Mouse (Mus musculus): Measurements from ENCODE around the gene Mettl21a.
"Not testable (repeated sequence)": the region's sequence is repeated elsewhere in the genome, so short reads cannot be mapped to it uniquely, and the experiment has no call there.

Gene Mettl21a

DNA sequence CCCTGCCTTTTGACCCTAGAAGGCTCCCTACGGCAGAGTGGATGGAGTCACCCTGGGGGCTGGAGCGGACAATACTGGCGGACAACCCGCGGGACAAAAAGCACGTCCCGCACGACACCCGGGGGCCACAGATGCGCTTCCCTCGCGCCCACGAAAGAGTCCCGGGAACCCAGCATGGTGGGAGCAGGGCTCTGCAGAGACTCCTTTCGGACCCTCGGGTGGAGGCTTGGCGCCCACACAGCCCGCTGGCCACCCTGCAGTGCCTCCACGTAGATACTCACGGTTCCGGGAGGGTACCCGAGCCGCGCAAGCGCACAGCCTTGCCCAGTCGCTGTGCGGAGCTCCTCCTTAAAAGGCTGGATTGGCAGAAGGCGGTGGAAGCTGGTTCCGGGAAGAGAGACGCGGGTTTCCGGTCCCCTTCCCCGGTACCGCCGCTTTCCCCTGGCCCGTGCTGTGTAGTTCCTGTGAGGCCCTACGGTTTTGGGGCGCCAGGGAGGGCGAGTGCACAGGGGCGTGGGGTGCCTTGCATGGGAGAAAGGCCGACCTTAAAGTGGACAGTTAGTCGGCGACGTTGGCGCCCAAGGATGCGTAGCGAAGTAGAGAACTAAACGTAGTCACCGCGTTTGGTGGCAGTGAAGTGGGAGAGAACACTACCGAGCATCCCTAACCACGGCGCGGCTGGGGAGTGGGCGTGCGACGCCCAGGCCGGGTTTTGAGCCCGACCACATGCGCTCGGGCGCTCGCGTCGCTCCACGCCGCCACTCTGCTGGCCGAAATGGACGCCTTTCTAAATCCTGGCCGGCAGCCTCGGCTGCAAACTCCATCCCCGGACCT, at the start of gene Mettl21a:
Mettl21a (minus strand) TSS at position 362 of the 834 bp plus-strand sequence.
- in situ Hi-C loops (cut with MboI; ENCODE audit: low pct_unique_long_range_greater_than_20kb in 1 of 2, low sequenced_read_pairs in 2 of 2, unreplicated experiment in 1 of 2), result no loop called here

DNA sequence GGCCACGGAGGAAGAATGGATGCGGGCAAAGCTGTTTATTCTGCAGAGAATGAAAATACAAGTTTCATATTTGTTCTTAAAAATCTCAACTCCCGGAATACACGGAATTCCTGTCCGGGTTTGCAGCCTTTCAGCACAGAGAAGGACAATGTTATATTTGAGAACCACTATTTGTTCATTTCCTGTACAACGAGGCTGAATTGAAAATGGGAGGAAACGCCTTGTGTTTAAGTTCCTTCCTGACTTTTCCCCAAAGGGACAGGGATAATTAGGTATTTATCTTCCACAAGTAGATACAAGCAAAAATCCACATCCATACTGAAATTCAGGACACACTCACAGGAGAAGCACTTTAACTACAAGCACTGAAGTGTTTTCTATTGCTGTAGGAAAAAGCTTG, 41.8 kb upstream of the Mettl21a start:
- in situ Hi-C loops (cut with MboI; ENCODE audit: low pct_unique_long_range_greater_than_20kb in 1 of 2, low sequenced_read_pairs in 2 of 2, unreplicated experiment in 1 of 2), result no loop called here

DNA sequence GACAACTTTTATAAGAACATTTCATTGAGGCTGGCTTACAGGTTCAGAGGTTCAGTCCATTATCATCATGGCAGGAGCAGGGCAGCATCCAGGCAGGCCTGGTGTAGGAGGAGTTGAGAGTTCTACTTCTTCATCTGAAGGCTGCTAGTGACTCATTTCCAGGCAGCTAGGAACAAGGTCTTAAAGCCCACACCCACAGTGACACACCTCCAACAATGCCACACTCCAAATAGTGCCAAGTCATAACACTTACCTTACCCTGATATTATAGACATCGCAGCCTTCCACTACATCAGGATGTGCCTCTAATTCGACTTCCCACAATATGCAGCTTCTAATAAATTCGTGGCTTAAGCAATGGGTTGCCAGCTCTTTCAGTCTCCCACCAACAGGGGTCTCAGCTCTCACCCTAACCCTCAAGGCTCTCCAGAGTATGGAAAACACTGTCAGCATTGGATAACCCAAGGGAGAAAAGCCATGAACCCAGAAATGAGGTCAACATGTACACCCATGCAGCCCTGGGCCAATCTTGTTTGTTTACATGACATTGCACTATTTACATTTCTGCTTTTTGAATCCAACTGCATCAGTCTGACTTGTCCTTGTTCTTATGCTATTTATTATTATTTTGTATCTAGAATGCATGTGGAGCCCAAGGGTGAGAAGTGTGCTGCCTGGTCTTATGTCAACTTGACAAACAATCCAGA, 39.5 kb upstream of the Mettl21a start:
- in situ Hi-C loops (cut with MboI; ENCODE audit: low pct_unique_long_range_greater_than_20kb in 1 of 2, low sequenced_read_pairs in 2 of 2, unreplicated experiment in 1 of 2), result no loop called here

DNA sequence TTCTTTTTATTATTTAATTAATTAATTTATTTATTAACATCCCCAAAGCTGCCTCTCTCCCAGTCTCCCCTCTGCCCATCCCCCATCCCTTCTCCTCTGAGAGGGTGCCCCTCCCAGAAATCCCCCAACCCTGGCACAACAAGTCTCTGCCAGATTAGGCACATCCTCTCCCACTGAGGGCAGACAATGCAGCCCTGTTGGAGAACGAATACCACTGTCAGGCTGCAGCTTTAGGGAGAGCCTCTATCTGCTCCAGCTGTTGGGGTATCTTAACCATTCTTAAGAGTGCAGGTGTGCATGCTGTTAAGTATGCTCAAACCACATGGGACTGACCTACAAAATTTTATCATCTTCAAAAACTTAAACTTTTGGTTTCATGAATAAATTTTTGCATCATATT, 38.4 kb upstream of the Mettl21a start:
- in situ Hi-C loops (cut with MboI; ENCODE audit: low pct_unique_long_range_greater_than_20kb in 1 of 2, low sequenced_read_pairs in 2 of 2, unreplicated experiment in 1 of 2), result no loop called here

DNA sequence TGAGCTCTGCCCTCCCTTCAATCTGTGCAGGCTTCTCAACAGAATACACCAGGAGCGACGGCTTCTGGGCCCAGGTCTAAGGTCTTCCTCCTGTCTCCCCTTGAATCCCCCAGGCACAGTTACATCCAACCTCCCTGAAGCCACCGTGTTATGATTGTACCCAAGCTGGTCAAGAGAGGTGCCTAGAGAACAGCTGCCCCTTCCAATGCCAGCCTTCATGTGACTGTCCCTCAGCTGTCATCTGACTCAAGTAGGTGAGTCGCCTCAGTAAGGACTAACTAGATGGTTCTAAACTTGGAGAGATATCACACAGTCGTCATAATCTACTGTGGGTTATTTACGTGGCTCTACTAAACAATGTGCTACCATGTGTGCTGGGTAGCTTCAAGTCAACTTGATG, 36.7 kb upstream of the Mettl21a start:
- in situ Hi-C loops (cut with MboI; ENCODE audit: low pct_unique_long_range_greater_than_20kb in 1 of 2, low sequenced_read_pairs in 2 of 2, unreplicated experiment in 1 of 2), result no loop called here

DNA sequence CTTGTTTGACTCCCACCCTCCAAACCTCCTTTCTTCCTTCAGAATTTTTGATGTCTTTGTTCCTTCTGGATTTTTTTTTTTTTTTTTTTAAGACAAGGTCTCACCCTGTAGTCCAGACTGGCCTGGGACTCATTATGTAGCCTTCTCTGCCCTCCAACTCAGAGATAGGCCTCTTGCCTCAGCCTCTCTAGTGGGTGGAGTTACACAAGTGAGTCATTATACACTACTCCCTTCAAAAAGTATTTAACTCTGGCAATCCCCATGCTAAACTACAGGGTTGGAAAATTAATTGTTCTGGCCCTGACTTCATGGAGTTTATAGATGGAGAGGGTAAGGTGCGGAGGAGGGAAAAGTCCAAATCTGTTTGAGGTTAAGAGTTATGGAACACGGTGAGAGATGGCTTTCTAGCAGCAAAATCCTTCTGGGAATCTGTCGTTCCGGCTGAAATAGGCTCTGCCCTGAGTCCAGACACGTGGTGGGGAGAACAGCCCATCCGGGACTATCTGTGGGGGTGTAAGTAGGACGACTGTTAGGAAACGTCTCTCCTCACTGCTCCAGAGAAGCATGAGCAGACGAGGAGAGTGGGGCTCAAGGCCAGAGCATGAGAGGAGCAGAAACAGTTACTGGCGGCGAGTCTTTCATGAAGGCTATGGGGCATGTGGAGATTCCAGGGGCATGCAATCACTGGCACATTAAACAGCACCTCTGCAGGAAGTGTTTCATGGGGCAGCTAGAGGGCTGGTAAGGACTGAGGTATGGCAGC, 32.5 kb upstream of the Mettl21a start:
- in situ Hi-C loops (cut with MboI; ENCODE audit: low pct_unique_long_range_greater_than_20kb in 1 of 2, low sequenced_read_pairs in 2 of 2, unreplicated experiment in 1 of 2), result no loop called here

DNA sequence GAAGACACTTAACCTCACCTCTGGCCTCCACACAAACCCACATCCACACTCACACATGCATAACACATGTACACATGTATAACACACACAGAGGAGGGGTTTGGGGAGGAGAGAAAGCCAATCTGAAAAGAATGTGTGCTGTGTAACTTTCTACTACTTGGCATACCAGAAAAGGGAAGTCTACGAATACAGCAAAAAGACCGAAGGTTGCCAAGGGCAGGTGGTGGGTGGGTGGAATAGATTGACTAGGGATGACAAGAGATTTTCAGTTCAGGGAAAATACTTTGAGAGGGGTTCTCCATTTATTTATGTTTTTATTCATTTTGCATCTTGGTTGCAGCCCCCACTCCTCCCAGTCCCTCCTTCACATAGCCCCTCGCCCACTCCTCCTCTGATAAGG, 27.5 kb upstream of the Mettl21a start:
- in situ Hi-C loops (cut with MboI; ENCODE audit: low pct_unique_long_range_greater_than_20kb in 1 of 2, low sequenced_read_pairs in 2 of 2, unreplicated experiment in 1 of 2), result no loop called here

DNA sequence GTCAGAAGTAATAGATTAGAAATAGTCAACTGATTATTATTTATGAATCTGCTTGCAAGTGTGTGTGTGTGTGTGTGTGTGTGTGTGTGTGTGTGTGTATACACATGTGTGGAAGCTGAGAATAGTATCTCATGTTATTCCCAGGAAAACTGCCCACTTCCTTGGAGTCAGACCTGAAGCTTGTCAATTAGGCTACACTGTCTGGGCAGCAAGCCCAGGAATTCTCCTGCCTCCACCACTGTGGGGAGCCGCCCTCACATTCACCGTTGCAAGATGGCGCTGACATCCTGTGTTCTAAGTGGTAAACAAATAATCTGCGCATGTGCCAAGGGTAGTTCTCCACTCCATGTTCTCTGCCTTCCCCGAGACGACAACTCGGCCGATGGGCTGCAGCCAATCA, 25.5 kb upstream of the Mettl21a start:
- in situ Hi-C loops (cut with MboI; ENCODE audit: low pct_unique_long_range_greater_than_20kb in 1 of 2, low sequenced_read_pairs in 2 of 2, unreplicated experiment in 1 of 2), result not testable (repeated sequence)

DNA sequence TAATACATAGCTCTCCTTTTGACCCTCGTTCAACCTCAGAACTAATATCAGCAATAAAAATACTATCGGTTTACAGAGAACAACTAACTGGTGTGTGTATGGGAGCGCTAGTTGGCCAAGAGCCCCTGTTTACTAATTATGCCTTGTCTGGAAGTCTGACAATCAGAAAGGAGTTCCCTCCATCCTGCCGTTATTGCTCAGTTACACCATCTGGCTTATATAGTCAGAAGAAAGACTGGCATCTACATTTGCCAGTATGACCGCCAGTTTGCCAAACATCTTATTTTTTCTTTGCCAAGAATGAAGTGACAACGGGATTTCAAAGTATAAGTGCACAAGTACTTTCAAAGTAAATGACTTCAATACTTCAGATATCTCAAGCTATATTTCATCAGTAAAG, 24.0 kb upstream of the Mettl21a start:
- in situ Hi-C loops (cut with MboI; ENCODE audit: low pct_unique_long_range_greater_than_20kb in 1 of 2, low sequenced_read_pairs in 2 of 2, unreplicated experiment in 1 of 2), result no loop called here

DNA sequence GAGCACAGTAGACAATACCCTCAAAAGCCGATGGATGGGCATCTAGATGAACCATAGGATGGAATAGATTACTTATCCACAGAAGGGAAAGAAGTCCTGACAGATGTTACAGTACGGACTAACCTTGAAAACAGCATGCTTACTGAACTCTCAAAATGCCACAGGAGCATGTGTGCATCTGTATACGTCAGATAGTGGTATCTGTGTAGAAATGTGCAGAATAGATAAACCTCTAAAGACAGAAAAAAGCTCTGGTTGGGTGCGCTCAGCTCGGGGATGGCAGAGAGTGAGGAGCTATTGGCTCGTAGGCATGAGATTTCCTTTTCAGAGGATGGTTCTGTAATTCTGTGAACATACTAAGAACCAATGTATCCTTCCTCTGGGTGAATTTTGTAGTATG, 22.2 kb upstream of the Mettl21a start:
- in situ Hi-C loops (cut with MboI; ENCODE audit: low pct_unique_long_range_greater_than_20kb in 1 of 2, low sequenced_read_pairs in 2 of 2, unreplicated experiment in 1 of 2), result no loop called here

DNA sequence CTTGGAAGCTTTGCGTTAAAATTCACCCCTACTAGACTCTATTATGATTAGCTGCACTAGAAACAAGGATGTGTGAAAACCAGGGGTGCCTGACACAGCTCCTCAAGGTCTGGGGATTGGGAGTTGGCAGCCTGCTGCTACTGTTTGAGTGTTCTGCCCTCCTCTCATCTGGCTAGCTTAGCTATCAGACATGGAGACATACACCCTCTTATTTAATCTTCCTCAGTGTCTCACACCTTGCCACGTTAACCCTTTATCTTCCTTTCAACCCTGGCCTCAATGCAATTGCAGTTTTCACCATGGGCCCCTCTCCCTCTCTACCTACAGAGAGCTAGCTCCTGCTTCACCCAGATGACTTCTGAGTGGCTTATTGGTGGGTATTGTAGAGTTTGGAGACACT, 18.6 kb upstream of the Mettl21a start:
- in situ Hi-C loops (cut with MboI; ENCODE audit: low pct_unique_long_range_greater_than_20kb in 1 of 2, low sequenced_read_pairs in 2 of 2, unreplicated experiment in 1 of 2), result no loop called here

DNA sequence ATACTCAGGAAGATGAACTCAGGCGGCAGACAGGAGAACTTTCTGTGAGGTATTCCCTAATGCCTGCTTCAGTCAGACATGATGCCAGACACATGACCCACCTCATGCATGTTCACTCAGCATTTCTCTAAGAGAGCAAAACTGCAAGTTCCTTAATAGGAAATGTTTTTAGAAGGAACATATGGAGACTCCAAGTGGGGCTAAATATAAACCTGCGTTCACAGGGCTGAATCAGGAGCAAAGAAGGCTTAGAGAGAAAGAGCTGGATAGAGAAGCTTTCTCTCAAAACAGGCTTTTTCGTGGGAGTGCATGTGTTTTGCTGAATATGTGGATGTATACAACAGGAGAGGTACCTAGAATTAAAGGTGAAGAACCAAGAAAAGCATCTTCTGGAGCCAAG, 16.2 kb upstream of the Mettl21a start:
- in situ Hi-C loops (cut with MboI; ENCODE audit: low pct_unique_long_range_greater_than_20kb in 1 of 2, low sequenced_read_pairs in 2 of 2, unreplicated experiment in 1 of 2), result no loop called here

DNA sequence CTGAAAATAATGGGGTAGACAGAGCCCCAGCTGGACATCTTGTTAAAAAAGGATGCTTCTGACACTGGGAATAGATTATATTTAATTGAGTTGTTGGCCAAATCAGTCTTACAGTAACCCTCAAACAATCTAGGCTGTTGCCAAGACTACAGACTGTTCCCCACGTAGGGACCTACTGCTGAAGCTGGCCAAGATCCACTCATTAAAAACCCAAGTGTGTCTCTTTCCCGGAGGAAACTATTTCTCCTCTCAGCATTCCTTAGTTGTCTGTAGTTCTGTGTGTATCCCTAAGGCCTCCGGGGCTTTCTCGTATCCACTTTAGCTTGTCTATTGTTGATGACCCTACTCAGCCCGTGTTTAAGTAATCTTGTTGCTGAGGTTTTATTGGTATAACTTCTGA, 14.5 kb upstream of the Mettl21a start:
- in situ Hi-C loops (cut with MboI; ENCODE audit: low pct_unique_long_range_greater_than_20kb in 1 of 2, low sequenced_read_pairs in 2 of 2, unreplicated experiment in 1 of 2), result no loop called here

DNA sequence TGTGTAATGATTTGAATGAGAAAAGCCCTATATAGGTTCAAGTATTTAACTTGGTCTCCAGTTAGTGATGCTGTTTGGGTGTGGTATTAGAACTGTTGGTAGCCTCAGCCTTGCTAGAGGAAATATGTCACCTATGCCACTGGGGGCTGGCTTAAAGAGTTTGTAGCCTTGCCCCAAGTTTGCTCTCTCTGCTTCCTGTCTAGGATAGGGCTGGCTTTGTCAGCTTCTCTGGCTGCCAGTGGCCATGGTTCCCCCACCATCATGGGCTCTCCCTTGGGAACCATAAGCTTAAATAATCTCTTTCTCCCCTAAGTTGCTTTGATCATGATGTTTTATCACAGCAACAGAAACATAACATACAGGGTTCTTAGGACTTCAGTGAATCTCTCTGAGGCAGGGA, 8.2 kb upstream of the Mettl21a start:
- in situ Hi-C loops (cut with MboI; ENCODE audit: low pct_unique_long_range_greater_than_20kb in 1 of 2, low sequenced_read_pairs in 2 of 2, unreplicated experiment in 1 of 2), result no loop called here

DNA sequence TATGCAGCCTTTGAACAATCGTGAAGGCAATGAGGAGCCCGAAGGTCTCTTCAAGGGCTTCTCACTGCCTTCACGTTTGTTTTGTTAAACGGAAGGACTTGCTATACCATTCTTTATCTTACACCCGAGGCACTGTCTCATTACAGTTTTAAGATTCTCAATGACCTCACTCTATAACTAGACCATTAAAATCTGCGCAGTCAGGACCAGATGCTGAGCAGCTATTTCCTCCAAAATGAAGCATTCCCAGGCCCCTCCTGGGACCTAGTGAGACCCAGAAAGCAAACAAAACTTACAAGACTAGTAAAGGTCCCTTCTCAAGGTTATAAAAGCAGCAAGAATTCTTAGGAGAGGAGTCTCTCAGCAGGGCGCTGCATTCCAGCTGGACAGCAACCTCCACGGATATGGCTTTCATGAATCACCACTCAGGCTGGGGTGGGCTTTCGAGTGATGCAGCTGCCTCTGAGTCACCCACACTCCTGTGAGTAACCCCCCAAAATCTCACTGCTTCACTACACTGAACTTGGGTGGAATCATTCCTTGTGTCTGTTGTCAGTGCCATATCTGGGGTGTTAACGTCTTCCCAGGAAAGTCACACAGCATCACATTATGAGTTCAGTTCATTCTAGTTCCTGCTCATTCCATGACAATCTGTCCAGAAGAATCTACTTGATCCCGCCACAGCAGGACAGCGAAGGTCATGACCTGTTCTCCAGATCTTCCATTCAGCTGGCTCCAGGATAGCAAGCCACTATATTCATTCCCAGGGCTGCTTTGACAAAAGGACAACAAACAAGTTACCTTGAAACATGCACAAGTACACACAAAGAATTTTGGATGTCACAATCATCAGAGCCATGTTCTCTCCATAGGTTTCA, 6.8 kb upstream of the Mettl21a start:
- in situ Hi-C loops (cut with MboI; ENCODE audit: low pct_unique_long_range_greater_than_20kb in 1 of 2, low sequenced_read_pairs in 2 of 2, unreplicated experiment in 1 of 2), result no loop called here

DNA sequence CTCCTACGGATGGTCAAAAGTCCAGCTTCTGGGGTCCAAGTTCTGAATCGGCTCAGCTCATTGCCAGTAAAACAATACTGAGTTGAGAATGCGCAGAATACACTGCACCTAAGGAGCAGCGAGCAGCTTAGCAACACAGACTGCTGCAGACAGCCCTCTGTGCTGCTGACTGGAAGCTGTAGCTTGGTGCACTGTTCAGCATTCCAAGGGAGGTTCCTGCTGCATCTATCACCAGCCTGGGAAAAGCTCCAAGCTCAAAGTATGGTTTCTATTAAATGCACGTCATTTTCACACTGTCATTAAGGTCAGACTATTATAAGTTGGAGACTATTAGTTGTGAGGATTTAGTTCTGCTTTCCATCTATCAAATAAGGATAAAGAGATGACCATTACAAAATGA, 4.1 kb upstream of the Mettl21a start:
- in situ Hi-C loops (cut with MboI; ENCODE audit: low pct_unique_long_range_greater_than_20kb in 1 of 2, low sequenced_read_pairs in 2 of 2, unreplicated experiment in 1 of 2), result no loop called here

DNA sequence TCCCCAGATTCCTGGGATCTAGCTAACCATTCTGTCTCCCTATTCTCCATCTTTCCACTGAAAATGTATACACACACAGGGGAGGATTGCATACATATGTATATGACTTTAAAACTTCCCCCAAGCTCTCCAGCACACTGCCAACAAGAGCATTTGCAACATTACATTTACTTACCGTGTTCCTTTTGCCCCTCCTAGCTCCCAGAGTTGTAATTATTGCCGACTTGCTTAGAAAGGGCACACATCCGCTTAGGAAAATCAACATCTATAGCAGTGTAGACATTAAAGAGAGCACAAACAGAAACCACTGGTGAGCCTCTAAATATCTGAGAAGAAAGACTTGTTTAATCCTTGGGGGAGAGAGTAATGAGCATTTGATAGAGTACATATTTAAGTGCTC, 1.2 kb upstream of the Mettl21a start:
- in situ Hi-C loops (cut with MboI; ENCODE audit: low pct_unique_long_range_greater_than_20kb in 1 of 2, low sequenced_read_pairs in 2 of 2, unreplicated experiment in 1 of 2), result no loop called here

DNA sequence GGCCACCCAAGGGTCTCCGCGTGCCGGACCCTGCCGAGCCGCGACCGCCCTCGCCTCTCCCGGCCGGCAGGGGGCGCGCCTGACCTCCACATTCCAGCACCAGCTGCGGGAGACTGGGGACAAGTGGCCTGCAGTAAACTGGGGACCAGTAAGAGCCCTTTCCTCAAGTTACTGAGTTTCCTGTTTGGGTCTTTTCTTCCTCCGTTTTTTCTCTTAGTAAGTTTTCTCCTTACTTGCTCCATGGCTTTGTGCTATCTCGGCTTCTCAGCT, 608 bp upstream of the Mettl21a start:
- in situ Hi-C loops (cut with MboI; ENCODE audit: low pct_unique_long_range_greater_than_20kb in 1 of 2, low sequenced_read_pairs in 2 of 2, unreplicated experiment in 1 of 2), result no loop called here

DNA sequence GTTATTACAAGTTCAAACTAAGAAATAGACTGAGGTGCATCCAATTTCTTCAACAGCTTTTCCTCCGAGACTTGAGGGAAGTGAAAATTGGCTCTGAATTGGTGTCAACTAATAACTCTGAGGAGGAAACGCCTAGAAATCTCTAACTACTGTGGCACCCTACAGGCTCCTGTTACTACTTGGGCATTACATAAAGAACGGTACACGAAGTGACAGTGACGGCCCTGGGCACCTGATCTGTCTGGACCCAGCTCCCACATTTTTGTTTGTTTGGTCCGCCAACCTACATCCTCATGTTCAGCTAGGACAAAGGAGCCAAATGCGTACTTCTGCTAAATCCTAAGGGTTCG, 536 bp downstream of the Mettl21a start:
- in situ Hi-C loops (cut with MboI; ENCODE audit: low pct_unique_long_range_greater_than_20kb in 1 of 2, low sequenced_read_pairs in 2 of 2, unreplicated experiment in 1 of 2), result no loop called here

Measured in mouse embryonic stem cell (cell line).